Mouse (Mus musculus): ENCODE measurements at regions not wholly inside any gene's neighbourhood (a gene's known extent, or its start where the extent isn't known, plus 50 kb on each side); places are given as distances from the start of the nearest gene placed in this dataset.

- TF ChIP-seq CTCF (IDR thresholded peaks at IDR 0.05; ENCODE audit: borderline replicate concordance, control insufficient read depth, extremely low read depth, insufficient read depth, low read length, poor library complexity) = no peak
- TF ChIP-seq POLR2A (IDR thresholded peaks at IDR 0.05; ENCODE audit: control insufficient read depth, extremely low read depth, insufficient read depth, low read length, poor library complexity) = no peak
Observed at GRCm38 (mm10) chr1:92733732-92734131, 85.1 kb upstream of the Otos start.

All from thymus, adult 2 months (tissue).